Mouse (Mus musculus): ENCODE results near the gene Ppcdc. TPM values are rescaled to one million over a fixed set of nuclear protein-coding genes. Genes with fewer than 3 reads are reported as not detected.

The Ppcdc gene
- 10 to 100 TPM; 13.5 to 29.4 TPM for polyA plus RNA-seq (2012; fragmentation: generic; extraction: Trizol)

DNA sequence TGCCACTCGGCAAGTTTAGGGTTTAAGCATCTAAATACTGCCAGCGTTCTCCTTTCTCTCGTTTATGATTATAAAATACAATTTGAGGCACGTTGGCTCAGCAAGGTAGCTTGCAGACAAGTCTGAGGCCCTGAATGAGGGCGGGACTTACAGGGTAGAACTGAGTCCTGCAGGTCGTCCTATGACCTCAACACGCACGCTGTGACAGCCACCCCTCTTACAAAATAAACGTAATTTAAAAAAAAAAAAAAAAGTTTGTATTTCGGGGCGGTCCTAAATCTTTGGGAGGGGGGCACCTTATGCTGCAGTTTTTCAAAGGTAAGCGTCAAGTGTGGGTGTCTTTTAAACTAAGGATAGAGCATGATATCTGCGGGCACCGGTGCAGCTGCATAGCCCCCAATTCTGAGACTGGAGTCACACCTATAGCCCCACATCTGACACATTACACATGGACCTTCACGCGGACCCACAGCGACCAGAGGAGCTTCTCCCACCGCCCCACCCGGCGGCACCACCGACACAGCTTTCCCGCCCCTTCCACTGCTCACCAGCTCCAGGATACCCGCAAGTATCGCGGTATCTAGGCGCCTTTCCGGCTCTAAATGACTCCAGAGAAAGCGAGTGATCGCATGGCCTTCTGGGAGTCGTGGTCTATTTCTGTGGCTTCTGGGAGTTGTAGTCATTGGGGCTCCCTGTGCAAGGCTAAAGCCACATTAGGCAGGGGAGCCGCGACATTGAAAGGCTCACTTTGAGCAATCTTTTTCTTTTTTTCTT, at the start of gene Ppcdc:
Gene Ppcdc, minus strand, starts transcription at position 603 of the 774 bp plus-strand sequence.

GRCm38 (mm10) chr9:57467896-57468549, 28.1 kb upstream of the Ppcdc start, which contains the start of gene Scamp5:
TSS of gene Scamp5 (minus strand) at chr9:57468060.

Other genes starting within 250 kb of the Ppcdc start
- gene Trcg1, start 203.6 kb downstream of the Ppcdc start, polyA plus RNA-seq (2012; fragmentation: generic; extraction: Trizol), result under 1 TPM in 1 of 2 experiments, not detected in 1; 0.05 TPM
- gene 1700017B05Rik, start 177.5 kb downstream of the Ppcdc start, polyA plus RNA-seq (2012; fragmentation: generic; extraction: Trizol), result 10 to 100 TPM; 34.2 to 47.3 TPM
- 1 to 10 TPM; 2.9 to 6.9 TPM for gene Scamp5, start 27.9 kb upstream of the Ppcdc start, polyA plus RNA-seq (2012; fragmentation: generic; extraction: Trizol)
- under 1 TPM; 0.02 to 0.05 TPM for gene Rpp25, start 63.9 kb upstream of the Ppcdc start, polyA plus RNA-seq (2012; fragmentation: generic; extraction: Trizol)
- gene Cox5a, start 81.2 kb upstream of the Ppcdc start, polyA plus RNA-seq (2012; fragmentation: generic; extraction: Trizol), result 100 to 1,000 TPM; 315 to 450 TPM
- 10 to 100 TPM in 1 of 2 experiments, 1 to 10 TPM in 1; 5.1 to 17.4 TPM for gene Fam219b, start 97.4 kb upstream of the Ppcdc start, polyA plus RNA-seq (2012; fragmentation: generic; extraction: Trizol)
- gene Mpi, start 112.6 kb upstream of the Ppcdc start, polyA plus RNA-seq (2012; fragmentation: generic; extraction: Trizol), result 10 to 100 TPM; 24.2 to 27.6 TPM
- gene Scamp2, start 120.8 kb upstream of the Ppcdc start, polyA plus RNA-seq (2012; fragmentation: generic; extraction: Trizol), result 10 to 100 TPM; 19.6 to 33.6 TPM
- 1 to 10 TPM in 1 of 2 experiments, under 1 TPM in 1; 0.68 to 9.3 TPM for gene Ulk3, start 149.3 kb upstream of the Ppcdc start, polyA plus RNA-seq (2012; fragmentation: generic; extraction: Trizol)
- under 1 TPM in 1 of 2 experiments, not detected in 1; 0.07 TPM for gene Cplx3, start 166.2 kb upstream of the Ppcdc start, polyA plus RNA-seq (2012; fragmentation: generic; extraction: Trizol)
- under 1 TPM; 0.05 to 0.18 TPM for gene Lman1l, start 180.7 kb upstream of the Ppcdc start, polyA plus RNA-seq (2012; fragmentation: generic; extraction: Trizol)
- gene Csk, start 213.5 kb upstream of the Ppcdc start, polyA plus RNA-seq (2012; fragmentation: generic; extraction: Trizol), result 10 to 100 TPM; 59.7 to 79.1 TPM
- not detected for gene Cyp1a2, start 243.6 kb upstream of the Ppcdc start, polyA plus RNA-seq (2012; fragmentation: generic; extraction: Trizol)
- under 1 TPM in 1 of 2 experiments, not detected in 1; 0.11 TPM for gene Cyp1a1, start 247.8 kb upstream of the Ppcdc start, polyA plus RNA-seq (2012; fragmentation: generic; extraction: Trizol)